27 mouse cellular contexts compared by ENCODE assay signal in genomic region chr1:158573168-158573567, GRCm38 (mm10).
DNase-seq lines count a peak whose midpoint lies in the region; ATAC-seq and TF ChIP-seq lines count a peak whose summit lies in the region.
"Had no signal": no experiment of that assay in that cellular context is flagged by ENCODE, and none has a peak within 500 bp of the region (broad histone marks: within the 10 kb centered on the region; RNA-seq: fewer than 3 reads in every experiment).

No protein-coding gene starts in this region.

- no peak overlapping the region for H3K4me2 ChIP-seq in forebrain, embryonic 13.5 days
- H3K4me2 ChIP-seq in forebrain, embryonic 12.5 days: no peak overlapping the region
- H3K4me2 ChIP-seq: embryonic facial prominence, embryonic 12.5 days; embryonic facial prominence, embryonic 15.5 days; heart, embryonic 12.5 days; heart, embryonic 15.5 days; hindbrain, embryonic 13.5 days; intestine, embryonic 15.5 days had no signal

- no peaks in the 10 kb centered on the region for H3K4me1 ChIP-seq in forebrain, embryonic 13.5 days
- H3K4me1 ChIP-seq in forebrain, embryonic 12.5 days: no peaks in the 10 kb centered on the region
- H3K4me1 ChIP-seq in olfactory bulb, adult 2 months (ENCODE audit: control insufficient read depth, insufficient read depth, low read length): peaks cover 8% of the 10 kb centered on the region
- H3K4me1 ChIP-seq: embryonic facial prominence, embryonic 12.5 days; embryonic facial prominence, embryonic 15.5 days; heart, embryonic 12.5 days; heart, embryonic 15.5 days; hindbrain, embryonic 10.5 days; hindbrain, embryonic 13.5 days; intestine, embryonic 15.5 days had no signal

- peak; percentile 49 for DNase-seq in Muller cell, postnatal 12 days (ENCODE audit: inconsistent ontology term)
- peak; percentile 36 for DNase-seq in brain, embryonic 18.5 days (ENCODE audit: low read depth, low spot score)
- DNase-seq in kidney, postnatal 10 days: no peak
- DNase-seq in thymus, postnatal 25 days: no peak
- DNase-seq: adrenal gland, postnatal 10 days; adrenal gland, postnatal 36 days; cerebellum, adult 2 months; cerebellum, adult 9-11 months; cerebellum, postnatal 25 days; gastrocnemius, adult 2 months; gastrocnemius, postnatal 25 days; heart, adult 18-20 months; heart, postnatal 10 days; heart, postnatal 36 days; kidney, adult 11 months had no signal

- peak; percentile 83 for ATAC-seq in forebrain, embryonic 13.5 days
- no peak for ATAC-seq in forebrain, embryonic 12.5 days (ENCODE audit: low FRiP score)
- ATAC-seq: hindbrain, embryonic 16.5 days; intestine, embryonic 15.5 days; Patski had no signal

- H3K4me3 ChIP-seq in forebrain, embryonic 13.5 days: no peak overlapping the region
- H3K4me3 ChIP-seq in forebrain, embryonic 12.5 days (replicated peaks): no peak overlapping the region
- no peak overlapping the region for H3K4me3 ChIP-seq in olfactory bulb, adult 2 months (ENCODE audit: insufficient read depth, low read depth, low read length)
- H3K4me3 ChIP-seq: embryonic facial prominence, embryonic 12.5 days; embryonic facial prominence, embryonic 15.5 days; gastrocnemius, adult 2 months; heart, embryonic 12.5 days; heart, embryonic 15.5 days; hindbrain, embryonic 10.5 days; hindbrain, embryonic 13.5 days; intestine, embryonic 15.5 days had no signal

- peak overlapping the region; percentile 65 for H3K27ac ChIP-seq in forebrain, embryonic 13.5 days
- H3K27ac ChIP-seq in forebrain, embryonic 12.5 days: no peak overlapping the region
- H3K27ac ChIP-seq in olfactory bulb, adult 2 months (ENCODE audit: insufficient read depth, low read depth, low read length): peak overlapping the region; percentile 24; the same call in 1 of the 2 replicates
- H3K27ac ChIP-seq: embryonic facial prominence, embryonic 12.5 days; embryonic facial prominence, embryonic 15.5 days; gastrocnemius, adult 2 months; heart, embryonic 15.5 days; hindbrain, embryonic 10.5 days; hindbrain, embryonic 13.5 days; intestine, embryonic 15.5 days had no signal

- TF ChIP-seq CTCF in olfactory bulb, adult 2 months (IDR thresholded peaks at IDR 0.05; ENCODE audit: insufficient read depth, low read depth, low read length): no peak

- no peak overlapping the region for H3K9ac ChIP-seq in forebrain, embryonic 13.5 days
- no peak overlapping the region for H3K9ac ChIP-seq in forebrain, embryonic 12.5 days
- H3K9ac ChIP-seq: embryonic facial prominence, embryonic 12.5 days; embryonic facial prominence, embryonic 15.5 days; heart, embryonic 12.5 days; heart, embryonic 15.5 days; hindbrain, embryonic 13.5 days; intestine, embryonic 15.5 days had no signal

- whole genome bisulfite sequencing in forebrain, embryonic 13.5 days: 71% methylated on average over 5 of the region's 5 CpGs
- WGBS in forebrain, embryonic 12.5 days: 91% methylated on average over 5 of the region's 5 CpGs
- 29% methylated on average over 5 of the region's 5 CpGs for WGBS in olfactory bulb, adult 2 months

- H3K36me3 ChIP-seq in forebrain, embryonic 13.5 days (ENCODE audit: poor library complexity, severe bottlenecking): peaks cover 24% of the 10 kb centered on the region
- peaks cover 19% of the 10 kb centered on the region for H3K36me3 ChIP-seq in forebrain, embryonic 12.5 days (replicated peaks)
- H3K36me3 ChIP-seq: embryonic facial prominence, embryonic 12.5 days; embryonic facial prominence, embryonic 15.5 days; heart, embryonic 12.5 days; heart, embryonic 15.5 days; intestine, embryonic 15.5 days had no signal

- no peak for TF ChIP-seq POLR2A in olfactory bulb, adult 2 months (IDR thresholded peaks at IDR 0.05; ENCODE audit: insufficient read depth, low read depth, low read length)

- H3K27me3 ChIP-seq in forebrain, embryonic 13.5 days: no peaks in the 10 kb centered on the region
- no peaks in the 10 kb centered on the region for H3K27me3 ChIP-seq in forebrain, embryonic 12.5 days
- H3K27me3 ChIP-seq: embryonic facial prominence, embryonic 12.5 days; embryonic facial prominence, embryonic 15.5 days; heart, embryonic 12.5 days; heart, embryonic 15.5 days; hindbrain, embryonic 13.5 days; intestine, embryonic 15.5 days had no signal

- no peaks in the 10 kb centered on the region for H3K9me3 ChIP-seq in forebrain, embryonic 13.5 days (replicated peaks)
- no peaks in the 10 kb centered on the region for H3K9me3 ChIP-seq in forebrain, embryonic 12.5 days
- H3K9me3 ChIP-seq: embryonic facial prominence, embryonic 12.5 days; embryonic facial prominence, embryonic 15.5 days; heart, embryonic 12.5 days; heart, embryonic 15.5 days; hindbrain, embryonic 10.5 days; hindbrain, embryonic 13.5 days; intestine, embryonic 15.5 days had no signal

Comparison
In these comparisons a context has a peak if more than half of its experiments do, and no peak if none do; other contexts are left out.
1. DNase-seq: peak in Muller cell, postnatal 12 days (single experiment) and brain, embryonic 18.5 days (single experiment); none in kidney, postnatal 10 days (single experiment) and thymus, postnatal 25 days (single experiment).